Mouse (Mus musculus) CD4-positive, CD25-positive, alpha-beta regulatory T cell, adult 9 weeks (primary cell): ENCODE results near the gene Snx13. TPM values are rescaled to one million over a fixed set of nuclear protein-coding genes. Genes with fewer than 3 reads are reported as not detected.

Experiments
- polyA plus RNA-seq: library from polyadenylated mRNA; unstranded; fragments of 100-300 nt; shearing (Covaris generic); gene quantifications from one replicate; pipeline ENCODE4 v1.2.1, GENCODE M21; 2017

Gene Snx13
- 34.2 TPM for polyA plus RNA-seq

GRCm38 (mm10) chr12:35046999-35047319, at the start of gene Snx13:
Gene Snx13 (plus strand): TSS chr12:35047186.

Other genes starting within 250 kb of the Snx13 start
- gene Hdac9, start 130.1 kb upstream of the Snx13 start, polyA plus RNA-seq = 4.4 TPM
- gene Prps1l1, start 62.4 kb upstream of the Snx13 start, polyA plus RNA-seq = 0.92 TPM